Mouse (Mus musculus) central nervous system, embryonic 14 days (tissue): ENCODE results near the gene Gtf2a2. TPM values are rescaled to one million over a fixed set of nuclear protein-coding genes. Genes with fewer than 3 reads are reported as not detected.

ENCODE experiments used
- polyA plus RNA-seq: library from polyadenylated mRNA; depleted of rRNA; stranded (reverse); fragments of >200 nt; gene quantifications from 2 replicates; pipeline ENCODE4 v1.2.3, GENCODE M21; 2012; rRNA removed

Gene Gtf2a2
- 111 and 116 TPM in 2 replicates for polyA plus RNA-seq

GRCm38 (mm10) chr9:70012408-70012901 is at the start of gene Gtf2a2:
Gtf2a2 (plus strand) TSS chr9:70012550.

GRCm38 (mm10) chr9:69989303-69990121 is 22.8 kb upstream of the Gtf2a2 start, which contains the start of gene Bnip2:
Bnip2 (plus strand) TSS chr9:69989466.

GRCm38 (mm10) chr9:70037988-70038387 is 25.6 kb downstream of the Gtf2a2 start, which contains the start of gene Gcnt3:
Gcnt3 (minus strand) TSS chr9:70038088.

Other genes with a start within 250 kb of the Gtf2a2 start
- 89.3 and 97.6 TPM in 2 replicates for gene Bnip2, start 23.1 kb upstream of the Gtf2a2 start, polyA plus RNA-seq
- not detected in 2 replicates for gene Gcnt3, start 25.5 kb downstream of the Gtf2a2 start, polyA plus RNA-seq
- gene Fam81a, start 130.0 kb downstream of the Gtf2a2 start, polyA plus RNA-seq: 3.7 and 4.7 TPM in 2 replicates
- 3.8 and 6.0 TPM in 2 replicates for gene Myo1e, start 194.8 kb downstream of the Gtf2a2 start, polyA plus RNA-seq